Mouse (Mus musculus) myocyte (in vitro differentiated cells): ENCODE results near the gene Wdr46.

ENCODE experiments used
- E2F4 ChIP-seq: IDR thresholded peaks from one replicate; pipeline ENCODE4 v1.6.1; 2011; ENCODE audit warnings: mild to moderate bottlenecking, control low read depth, moderate library complexity; ENCODE audit not compliant: insufficient read depth
- MAX ChIP-seq: IDR thresholded peaks from one replicate; pipeline ENCODE4 v1.6.1; 2011; ENCODE audit warnings: low read depth, mild to moderate bottlenecking, control low read depth
- MYOD1 ChIP-seq, 3 experiments: IDR thresholded peaks; one replicate each; pipeline ENCODE4 v1.6.1; 2011; ENCODE audit warnings: control low read depth in 2 of 3, low read depth in 2 of 3, mild to moderate bottlenecking in 2 of 3, moderate library complexity in 1 of 3; ENCODE audit not compliant: insufficient read length in 2 of 3, control insufficient read depth in 1 of 3
- POLR2A ChIP-seq: IDR thresholded peaks from one replicate; pipeline ENCODE4 v1.6.1; 2011; ENCODE audit warnings: low read depth, mild to moderate bottlenecking, control low read depth, moderate library complexity; ENCODE audit not compliant: insufficient read length
- POLR2AphosphoS2 ChIP-seq: IDR thresholded peaks from one replicate; pipeline ENCODE4 v1.6.1; 2011; ENCODE audit warnings: low read depth, control low read depth; ENCODE audit not compliant: insufficient read length
- REST ChIP-seq: IDR thresholded peaks from one replicate; pipeline ENCODE4 v1.6.1; 2011; ENCODE audit warnings: mild to moderate bottlenecking, control low read depth, moderate library complexity; ENCODE audit not compliant: insufficient read depth, insufficient read length
- TCF12 ChIP-seq: IDR thresholded peaks from one replicate; pipeline ENCODE4 v1.6.1; 2011; ENCODE audit warnings: mild to moderate bottlenecking, control low read depth; ENCODE audit not compliant: poor library complexity, insufficient read depth, severe bottlenecking
- TCF3 ChIP-seq: IDR thresholded peaks from one replicate; pipeline ENCODE4 v1.6.1; 2011; ENCODE audit warnings: low read depth, control low read depth; ENCODE audit not compliant: insufficient read length
- USF1 ChIP-seq: IDR thresholded peaks from one replicate; pipeline ENCODE4 v1.6.1; 2011; ENCODE audit warnings: low read depth, mild to moderate bottlenecking, control low read depth, moderate library complexity

GRCm38 (mm10) chr17:33911813-33912414, 28.5 kb upstream of the Wdr46 start:
- TF ChIP-seq POLR2A = no peak
- no peak for TF ChIP-seq MAX
- TF ChIP-seq TCF12 = no peak
- no peak for TF ChIP-seq USF1
- no peak for TF ChIP-seq E2F4
- TF ChIP-seq REST = no peak
- no peak for TF ChIP-seq TCF3
- no peak for TF ChIP-seq POLR2AphosphoS2
- TF ChIP-seq MYOD1 (IDR thresholded peaks at IDR 0.05; ENCODE audit: control insufficient read depth in 1 of 3, insufficient read length in 2 of 3, low read depth in 2 of 3) = no peak
